Mouse (Mus musculus) mature B cell (primary cell): Measurements from ENCODE around the gene Erlin1.

Experiments used
- in situ Hi-C: fragments of 300-500 bp; cut with MboI; formaldehyde crosslinking; loops from 2 replicates; pipeline ENCODE4 v1.14.3; 2019

Gene Erlin1

GRCm38 (mm10) chr19:44063773-44064172 lies 5.8 kb downstream of the Erlin1 start:
- in situ Hi-C loops: no loop called here

- in situ Hi-C loops: no loop called here
Observed at GRCm38 (mm10) chr19:44060226-44060625, 9.4 kb downstream of the Erlin1 start.

GRCm38 (mm10) chr19:44055173-44055826 lies 14.3 kb downstream of the Erlin1 start:
- in situ Hi-C loops: no loop called here

GRCm38 (mm10) chr19:44050388-44050787 lies 19.2 kb downstream of the Erlin1 start:
- in situ Hi-C loops: no loop called here

GRCm38 (mm10) chr19:44049282-44049681 lies 20.3 kb downstream of the Erlin1 start:
- in situ Hi-C loops: no loop called here

GRCm38 (mm10) chr19:44045847-44046246 lies 23.7 kb downstream of the Erlin1 start:
- in situ Hi-C loops: no loop called here

GRCm38 (mm10) chr19:44042121-44042520 lies 27.5 kb downstream of the Erlin1 start:
- in situ Hi-C loops: no loop called here

- in situ Hi-C loops: no loop called here
Observed at GRCm38 (mm10) chr19:44033396-44033795, 36.2 kb downstream of the Erlin1 start.

- in situ Hi-C loops: no loop called here
Observed at GRCm38 (mm10) chr19:44032046-44032744, 37.4 kb downstream of the Erlin1 start.

- in situ Hi-C loops: no loop called here
Observed at GRCm38 (mm10) chr19:44030024-44030423, 39.6 kb downstream of the Erlin1 start.

GRCm38 (mm10) chr19:44028972-44029371 lies 40.6 kb downstream of the Erlin1 start, which contains the start of gene Cyp2c23:
Gene Cyp2c23 (minus strand): TSS chr19:44029208.
- in situ Hi-C loops: no loop called here

- in situ Hi-C loops: no loop called here
Observed at GRCm38 (mm10) chr19:44026956-44027530, 42.5 kb downstream of the Erlin1 start.

- in situ Hi-C loops: no loop called here
Observed at GRCm38 (mm10) chr19:44024921-44025585, 44.5 kb downstream of the Erlin1 start.

- in situ Hi-C loops: no loop called here
Observed at GRCm38 (mm10) chr19:44023066-44023465, 46.5 kb downstream of the Erlin1 start.

- in situ Hi-C loops: no loop called here
Observed at GRCm38 (mm10) chr19:44021502-44021901, 48.1 kb downstream of the Erlin1 start.

GRCm38 (mm10) chr19:44019739-44020138 lies 49.8 kb downstream of the Erlin1 start:
- in situ Hi-C loops: no loop called here

- in situ Hi-C loops: no loop called here
Observed at GRCm38 (mm10) chr19:44013862-44014261, 55.7 kb downstream of the Erlin1 start.

GRCm38 (mm10) chr19:44008784-44009183 lies 60.8 kb downstream of the Erlin1 start:
- in situ Hi-C loops: no loop called here

GRCm38 (mm10) chr19:44007186-44007585 lies 62.4 kb downstream of the Erlin1 start:
- in situ Hi-C loops: no loop called here

GRCm38 (mm10) chr19:44005025-44005424 lies 64.6 kb downstream of the Erlin1 start:
- in situ Hi-C loops: no loop called here

- in situ Hi-C loops: no loop called here
Observed at GRCm38 (mm10) chr19:44004261-44004660, 65.3 kb downstream of the Erlin1 start.

GRCm38 (mm10) chr19:44000720-44001119 lies 68.9 kb downstream of the Erlin1 start:
- in situ Hi-C loops: no loop called here

- in situ Hi-C loops: no loop called here
Observed at GRCm38 (mm10) chr19:44000061-44000460, 69.5 kb downstream of the Erlin1 start.
